Mouse (Mus musculus) heart, embryonic 16.5 days (tissue): Measurements from ENCODE around the gene Smad6. TPM values are rescaled to one million over a fixed set of nuclear protein-coding genes. Genes with fewer than 3 reads are reported as not detected.

Experiments used
- ATAC-seq: fragments of 200-750 bp; cut with Nextera tagmentation; replicated peaks from 2 replicates; pipeline ENCODE4 v1.8.0; 2017; ENCODE audit warnings: moderate number of reproducible peaks; ENCODE audit not compliant: insufficient read depth, low FRiP score; ENCODE audit errors: extremely low read depth
- H3K27ac ChIP-seq: fragments of 300-500 bp; sonication (generic); 2 replicates; pipeline ENCODE4 v1.5.1; 2014; ENCODE audit warnings: mild to moderate bottlenecking, low read length, control low read depth, moderate library complexity
- H3K27me3 ChIP-seq: fragments of 300-500 bp; sonication (generic); 2 replicates; pipeline ENCODE4 v1.6.1; 2014; ENCODE audit warnings: low read length, mixed read lengths; ENCODE audit not compliant: control insufficient read depth, insufficient read depth
- H3K36me3 ChIP-seq: fragments of 300-500 bp; sonication (generic); 2 replicates; pipeline ENCODE4 v1.6.1; 2014; ENCODE audit not compliant: control insufficient read depth, insufficient read depth
- H3K4me1 ChIP-seq: fragments of 300-500 bp; sonication (generic); 2 replicates; pipeline ENCODE4 v1.6.1; 2014; ENCODE audit warnings: low read length, mixed read lengths; ENCODE audit not compliant: control insufficient read depth, insufficient read depth
- H3K4me2 ChIP-seq: fragments of 300-500 bp; sonication (generic); 2 replicates; pipeline ENCODE4 v1.6.1; 2014; ENCODE audit warnings: low read depth, mild to moderate bottlenecking, control low read depth, low read length
- H3K4me3 ChIP-seq: fragments of 300-500 bp; sonication (generic); 2 replicates; pipeline ENCODE4 v1.5.1; 2014; ENCODE audit warnings: mild to moderate bottlenecking, control low read depth, low read length
- H3K9ac ChIP-seq: fragments of 300-500 bp; sonication (generic); 2 replicates; pipeline ENCODE4 v1.6.1; 2014; ENCODE audit warnings: low read length, control low read depth
- H3K9me3 ChIP-seq: fragments of 300-500 bp; sonication (generic); replicated peaks from 2 replicates; pipeline ENCODE4 v1.6.1; 2016; ENCODE audit warnings: low read length; ENCODE audit not compliant: control insufficient read depth
- WGBS: fragments of 180-500 bp; shearing (Covaris S2); extraction: QIAGEN DNeasy Blood & Tissue Kit; methylation state at CpG from one replicate; pipeline ENCODE4 v1.1.7; 2014; 5-methylcytosine and 5-hydroxymethylcytosine counted together
- polyA plus RNA-seq: library from polyadenylated mRNA; unstranded; fragments of >200 nt; fragmentation: Nextera tagmentation; extraction: Ambion mirVana; gene quantifications from 2 replicates; pipeline ENCODE4 v1.2.1, GENCODE M21; 2015

The Smad6 gene
- polyA plus RNA-seq, 1 experiment from 2014 or later = 12.8 TPM

DNA sequence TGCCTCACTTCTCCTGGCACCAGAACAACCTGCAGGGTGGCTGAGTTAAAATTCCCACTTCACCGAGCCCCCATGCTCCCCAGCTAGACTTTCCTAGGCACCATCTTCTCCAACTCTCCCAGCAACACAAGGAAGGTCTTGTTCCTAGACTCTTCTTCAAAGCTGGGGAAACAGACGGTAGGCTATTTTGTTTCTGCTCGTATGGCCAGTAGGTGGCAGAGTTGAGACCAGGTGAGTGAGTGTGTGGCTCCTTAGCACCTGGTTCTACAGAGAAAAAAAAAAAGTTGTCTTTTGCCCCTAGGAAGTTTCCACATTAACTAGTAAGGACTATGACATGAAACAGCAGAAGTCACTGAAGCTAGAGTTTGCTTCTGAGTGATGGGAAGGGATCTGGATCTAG lies 3.7 kb upstream of the Smad6 start:
- no peak for ATAC-seq
- WGBS = 8% methylated on average over 3 of the region's 3 CpGs

DNA sequence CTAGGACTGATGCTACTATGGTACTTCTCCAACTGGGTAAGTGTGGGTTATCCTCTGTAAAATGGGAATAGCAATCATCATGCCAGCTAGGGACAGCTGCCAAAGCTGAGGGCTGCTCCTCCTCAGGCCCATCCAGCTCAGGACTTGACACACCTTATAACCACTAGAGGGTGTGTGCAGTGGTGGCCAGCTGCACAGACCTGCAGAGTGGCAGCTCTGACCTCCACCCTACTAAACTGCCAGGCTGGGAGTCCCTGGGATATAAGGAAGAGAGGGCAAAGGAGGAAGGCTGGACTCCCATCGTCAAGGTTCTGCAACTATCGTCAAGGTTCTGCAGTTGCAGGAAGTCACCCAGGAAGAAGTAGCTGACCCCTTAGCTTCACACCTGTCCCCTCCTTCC lies 3.1 kb upstream of the Smad6 start:
- no peak for ATAC-seq
- 15% methylated on average over 2 of the region's 2 CpGs for WGBS
- Histone ChIP-seq H3K9me3 (no peaks in the 10 kb centered on the region), H3K4me3 (no peak overlapping the region), H3K27ac (no peak overlapping the region), H3K4me2 (no peak overlapping the region), H3K9ac (no peak overlapping the region), H3K36me3 (no peaks in the 10 kb centered on the region), H3K4me1 (peaks cover 13% of the 10 kb centered on the region), H3K27me3 (no peaks in the 10 kb centered on the region)

More for the DNA sequence above, 3.7 kb upstream of the Smad6 start:
- H3K9me3 ChIP-seq = no peaks in the 10 kb centered on the region
- H3K4me3 ChIP-seq = no peak overlapping the region
- H3K9ac ChIP-seq = no peak overlapping the region
- H3K4me2 ChIP-seq = no peak overlapping the region
- H3K27me3 ChIP-seq = no peaks in the 10 kb centered on the region
- H3K27ac ChIP-seq = no peak overlapping the region
- H3K4me1 ChIP-seq = peaks cover 13% of the 10 kb centered on the region
- H3K36me3 ChIP-seq = no peaks in the 10 kb centered on the region

DNA sequence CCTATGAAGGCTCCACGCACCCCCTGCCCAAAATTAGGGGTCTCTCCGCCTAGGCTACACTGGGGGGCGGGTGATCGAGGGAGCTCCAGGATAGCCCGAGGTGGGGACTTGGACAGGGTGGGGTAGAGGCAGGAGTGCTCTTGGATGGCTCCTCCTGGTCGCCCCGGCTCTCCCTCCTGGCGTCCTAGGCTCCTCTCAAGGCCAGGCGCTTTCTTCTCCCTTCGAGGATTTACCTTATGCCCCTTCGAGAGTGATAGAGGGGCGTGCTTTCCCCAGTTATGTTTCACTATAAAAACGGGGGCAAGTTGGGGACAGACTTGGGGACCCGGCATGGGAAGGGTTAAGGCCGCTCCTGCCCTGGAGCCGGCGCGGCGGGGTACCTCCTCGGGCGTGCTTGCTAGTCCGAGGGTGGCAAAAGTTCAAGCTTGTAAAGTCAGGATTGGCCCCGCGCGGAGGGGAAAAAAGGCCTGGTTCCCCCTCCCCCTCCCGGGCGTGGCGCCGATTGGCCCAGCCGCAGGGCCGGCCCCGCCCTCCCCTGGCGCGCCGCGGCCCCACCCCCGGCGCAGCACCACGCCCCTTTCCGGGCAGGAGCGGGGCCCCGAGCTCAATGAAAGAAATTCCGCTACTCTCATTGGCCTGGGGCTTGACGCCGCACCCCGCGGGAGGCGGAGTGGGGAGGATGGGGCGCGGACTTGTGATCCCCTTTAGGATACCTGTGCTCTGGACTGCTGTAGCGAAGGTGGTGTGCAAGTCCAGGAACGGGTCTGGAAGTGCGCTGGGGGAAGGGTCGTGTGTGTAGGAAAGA lies 905 bp upstream of the Smad6 start:
- Histone ChIP-seq H3K4me1 (peaks cover 29% of the 10 kb centered on the region), H3K9ac (peak overlapping the region; percentile 98), H3K9me3 (no peaks in the 10 kb centered on the region), H3K4me2 (peak overlapping the region; percentile 99), H3K27ac (peak overlapping the region; percentile 99), H3K4me3 (peak overlapping the region; percentile 75), H3K27me3 (no peaks in the 10 kb centered on the region), H3K36me3 (no peaks in the 10 kb centered on the region; the same call in 1 of the 2 replicates)
- ATAC-seq = peak; percentile 75
- under 1% methylated on average over 38 of the region's 54 CpGs for WGBS

DNA sequence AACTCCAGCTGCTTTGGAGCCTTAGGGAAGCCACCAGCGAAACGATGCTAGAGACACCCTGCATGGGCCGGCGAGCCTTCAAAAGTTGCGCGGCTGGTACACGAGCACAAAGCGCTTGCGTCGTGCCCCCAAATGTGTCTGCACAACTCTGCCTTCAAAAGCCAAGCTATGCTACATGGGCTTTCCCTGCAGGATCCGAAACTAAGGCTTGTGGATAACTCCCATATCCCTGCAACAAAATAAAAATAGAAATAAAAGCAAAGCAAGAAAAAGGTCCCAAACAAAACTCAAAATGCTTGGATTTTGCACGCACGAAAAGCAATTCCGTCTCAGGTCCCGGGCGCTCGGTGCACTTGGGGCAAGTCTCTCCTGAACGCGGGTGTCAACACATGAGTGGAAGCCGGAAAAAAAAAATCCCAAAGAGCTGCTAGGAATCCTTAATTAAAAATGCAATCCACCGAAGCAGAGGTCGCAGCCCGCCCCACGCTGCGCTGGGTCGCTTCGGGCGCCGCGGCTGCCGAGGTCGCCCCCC lies 474 bp downstream of the Smad6 start:
- H3K27ac ChIP-seq = peak overlapping the region; percentile 99
- peak overlapping the region; percentile 98 for H3K9ac ChIP-seq
- H3K4me1 ChIP-seq = peaks cover 35% of the 10 kb centered on the region
- no peaks in the 10 kb centered on the region; the same call in 1 of the 2 replicates for H3K36me3 ChIP-seq
- H3K9me3 ChIP-seq = no peaks in the 10 kb centered on the region
- no peak for ATAC-seq
- peak overlapping the region; percentile 75 for H3K4me3 ChIP-seq
- no peaks in the 10 kb centered on the region for H3K27me3 ChIP-seq
- under 1% methylated on average over 32 of the region's 32 CpGs for WGBS
- H3K4me2 ChIP-seq = peak overlapping the region; percentile 99

DNA sequence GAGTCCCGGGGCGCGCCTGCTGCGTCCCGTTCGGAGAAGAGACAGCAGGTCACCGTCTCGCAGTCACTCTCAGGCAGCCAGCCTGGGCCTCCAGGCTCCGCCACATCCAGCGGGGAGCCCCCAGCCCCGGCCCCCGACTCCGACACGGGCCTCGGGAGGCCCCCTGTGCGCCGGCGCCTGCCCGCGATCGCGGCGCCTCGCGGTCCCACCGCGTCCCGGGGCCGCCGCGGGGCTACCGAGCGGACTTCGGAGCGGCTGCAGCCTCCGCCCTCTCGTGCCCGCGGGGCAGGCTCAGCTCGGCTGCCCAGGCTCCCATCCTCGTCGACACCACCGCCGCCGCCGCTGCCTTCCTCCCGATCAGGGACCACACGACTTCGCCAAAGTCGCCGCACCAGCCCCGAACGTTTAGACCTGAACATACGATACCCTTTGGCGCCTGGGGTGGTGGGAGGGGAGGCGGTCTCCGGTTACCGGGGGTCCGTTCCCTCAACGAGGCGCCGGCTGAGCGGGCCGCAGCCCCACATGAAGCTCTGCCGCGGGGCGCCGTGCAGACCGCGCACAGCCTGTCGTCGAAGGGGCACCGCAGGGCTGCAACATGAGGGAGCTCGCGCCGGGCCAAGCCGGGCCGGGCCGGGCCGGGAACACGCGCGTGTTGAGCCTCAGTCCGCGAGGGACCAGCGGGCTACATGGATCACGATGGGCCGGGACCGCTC lies 1.1 kb downstream of the Smad6 start:
- peak overlapping the region; percentile 99 for H3K4me2 ChIP-seq
- H3K4me3 ChIP-seq = peak overlapping the region; percentile 75
- H3K9me3 ChIP-seq = no peaks in the 10 kb centered on the region
- H3K27ac ChIP-seq = peak overlapping the region; percentile 99
- peaks cover 2% of the 10 kb centered on the region; the same call in 1 of the 2 replicates for H3K36me3 ChIP-seq
- no peak for ATAC-seq
- no peaks in the 10 kb centered on the region for H3K27me3 ChIP-seq
- peak overlapping the region; percentile 98 for H3K9ac ChIP-seq
- H3K4me1 ChIP-seq = peaks cover 41% of the 10 kb centered on the region
- WGBS = under 1% methylated on average over 83 of the region's 89 CpGs

DNA sequence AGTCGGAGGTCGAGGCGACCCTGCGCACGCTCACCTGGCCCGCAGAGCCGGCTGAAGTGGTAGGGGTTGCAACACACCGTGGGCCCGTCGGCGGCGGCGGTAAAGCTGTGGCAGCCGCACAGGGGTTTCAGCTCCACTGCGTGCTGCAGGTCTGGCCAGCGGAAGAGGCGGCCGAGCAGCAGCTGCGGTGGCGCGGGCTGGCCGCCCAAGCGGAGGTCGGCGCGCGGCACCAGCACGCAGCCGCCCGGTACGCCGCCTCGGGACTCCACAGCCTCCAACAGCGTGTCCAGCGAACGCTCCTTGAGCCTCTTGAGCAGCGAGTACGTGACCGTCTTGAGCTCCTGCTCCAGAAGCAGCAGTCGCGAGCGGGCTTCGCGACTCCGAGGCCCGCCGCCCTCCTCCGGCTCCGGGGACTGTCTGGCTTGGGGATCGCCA lies 1.7 kb downstream of the Smad6 start:
- H3K4me1 ChIP-seq = peaks cover 40% of the 10 kb centered on the region
- H3K4me2 ChIP-seq = peak overlapping the region; percentile 99
- peak overlapping the region; percentile 98 for H3K9ac ChIP-seq
- H3K4me3 ChIP-seq = peak overlapping the region; percentile 75
- H3K36me3 ChIP-seq = peaks cover 2% of the 10 kb centered on the region; the same call in 1 of the 2 replicates
- under 1% methylated on average over 50 of the region's 50 CpGs for WGBS
- H3K27me3 ChIP-seq = no peaks in the 10 kb centered on the region
- peak overlapping the region; percentile 99 for H3K27ac ChIP-seq
- H3K9me3 ChIP-seq = no peaks in the 10 kb centered on the region
- no peak for ATAC-seq

DNA sequence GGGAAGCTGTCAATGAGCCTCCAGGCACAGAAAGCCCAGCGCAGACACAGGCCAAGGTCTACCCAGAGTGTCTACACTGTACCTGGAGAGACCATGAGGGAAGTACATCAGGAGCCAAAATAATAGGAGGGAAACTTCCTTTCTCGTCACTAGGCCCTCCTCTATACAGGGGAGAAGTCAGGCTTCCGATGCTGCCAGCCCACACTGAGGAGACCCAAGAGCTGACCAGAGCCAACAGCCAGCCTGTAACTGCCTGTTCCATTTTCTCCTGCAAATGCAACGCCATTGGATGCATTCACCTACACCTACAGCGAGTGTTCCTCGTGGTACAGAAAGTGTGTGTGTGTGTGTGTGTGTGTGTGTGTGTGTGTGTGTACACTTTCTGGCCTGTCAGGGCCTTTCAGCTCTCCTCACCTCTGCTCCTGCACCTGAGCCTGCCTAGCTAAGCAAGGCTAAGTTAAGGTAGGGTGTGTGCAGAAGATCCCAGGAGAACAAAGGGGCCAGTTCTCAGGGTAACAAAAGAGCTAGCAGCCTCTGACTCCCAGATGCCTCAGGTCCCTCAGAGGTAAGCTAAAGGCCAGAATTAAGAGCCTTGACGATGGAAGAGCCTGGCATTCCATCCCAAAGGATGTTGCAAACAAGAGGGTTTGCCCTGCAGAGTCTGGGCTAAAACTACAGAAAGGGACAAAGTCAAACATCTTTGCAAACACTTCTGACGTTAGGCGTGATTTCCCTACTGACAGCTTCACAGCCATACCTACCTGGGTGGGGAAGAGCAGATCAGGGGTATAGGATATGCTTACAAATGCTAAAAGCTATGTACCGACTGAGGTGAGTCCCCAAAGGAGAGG lies 2.6 kb downstream of the Smad6 start:
- H3K4me2 ChIP-seq = peak overlapping the region; percentile 99
- peaks cover 43% of the 10 kb centered on the region for H3K4me1 ChIP-seq
- H3K9me3 ChIP-seq = no peaks in the 10 kb centered on the region
- 3% methylated on average over 10 of the region's 10 CpGs for WGBS
- H3K9ac ChIP-seq = peak overlapping the region; percentile 98
- H3K27ac ChIP-seq = peak overlapping the region; percentile 99
- peaks cover 2% of the 10 kb centered on the region; the same call in 1 of the 2 replicates for H3K36me3 ChIP-seq
- no peaks in the 10 kb centered on the region for H3K27me3 ChIP-seq
- H3K4me3 ChIP-seq = peak overlapping the region; percentile 75
- no peak for ATAC-seq

DNA sequence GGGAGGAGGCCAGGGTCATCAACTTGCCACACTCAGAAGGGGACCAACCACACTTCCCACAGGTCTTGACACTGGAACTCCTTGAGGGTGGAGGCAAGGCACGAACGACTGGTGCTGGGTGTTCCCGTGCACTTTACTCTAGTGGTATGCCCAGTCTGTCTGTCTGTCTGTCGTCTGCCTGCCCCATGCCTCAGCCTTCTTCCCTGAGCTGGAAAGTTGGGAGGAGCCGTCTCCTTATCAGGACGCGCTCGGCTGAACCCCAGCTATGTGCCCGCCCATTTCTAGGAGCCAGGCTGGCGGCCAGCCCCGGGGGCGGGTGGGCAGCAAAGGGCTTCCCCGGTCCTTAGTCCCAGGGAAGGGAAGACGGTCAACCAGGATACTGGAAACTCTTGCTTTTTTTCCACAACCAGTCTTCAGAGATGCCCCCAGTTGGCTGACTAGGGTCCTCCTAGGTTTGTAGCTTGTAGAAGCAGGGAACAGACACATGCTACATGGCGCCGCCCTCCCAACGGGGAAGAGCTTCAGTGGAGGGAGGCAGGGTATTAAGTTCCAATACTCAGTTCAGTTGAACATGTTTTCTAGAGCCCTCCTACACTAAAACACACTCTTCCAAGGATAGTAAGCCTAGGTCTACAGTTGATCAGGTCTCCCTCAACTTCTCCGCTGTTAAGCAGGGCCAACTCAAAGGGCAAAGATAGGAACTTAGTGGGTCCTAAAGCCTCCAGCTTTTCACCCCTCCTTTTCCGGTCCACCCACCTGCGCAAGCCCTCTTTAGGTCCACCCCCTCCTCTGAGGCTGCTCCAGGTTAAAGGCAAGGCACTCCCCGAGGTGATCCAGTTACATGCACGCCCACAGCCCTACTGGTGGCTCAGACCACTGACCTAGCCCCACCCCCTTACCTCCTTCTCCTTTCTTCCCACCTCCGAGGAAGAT lies 3.7 kb downstream of the Smad6 start:
- ATAC-seq = peak; percentile 19
- Histone ChIP-seq H3K36me3 (peaks cover 2% of the 10 kb centered on the region), H3K4me2 (peak overlapping the region; percentile 99), H3K27me3 (no peaks in the 10 kb centered on the region), H3K9ac (peak overlapping the region; percentile 98), H3K9me3 (no peaks in the 10 kb centered on the region), H3K4me1 (peaks cover 42% of the 10 kb centered on the region), H3K4me3 (peak overlapping the region; percentile 75), H3K27ac (peak overlapping the region; percentile 99)
- 3% methylated on average over 23 of the region's 23 CpGs for WGBS
